Mouse (Mus musculus): ENCODE data around the gene Lrrc8d. TPM values are rescaled to one million over a fixed set of nuclear protein-coding genes. Genes with fewer than 3 reads are reported as not detected.
A peak's percentile ranks its signal among the peaks of the same experiment; 100 is the strongest.

The Lrrc8d gene
- 22.2 TPM in 2 replicates for polyA plus RNA-seq (2016; fragmentation: Nextera tagmentation; extraction: Ambion mirVana)

DNA sequence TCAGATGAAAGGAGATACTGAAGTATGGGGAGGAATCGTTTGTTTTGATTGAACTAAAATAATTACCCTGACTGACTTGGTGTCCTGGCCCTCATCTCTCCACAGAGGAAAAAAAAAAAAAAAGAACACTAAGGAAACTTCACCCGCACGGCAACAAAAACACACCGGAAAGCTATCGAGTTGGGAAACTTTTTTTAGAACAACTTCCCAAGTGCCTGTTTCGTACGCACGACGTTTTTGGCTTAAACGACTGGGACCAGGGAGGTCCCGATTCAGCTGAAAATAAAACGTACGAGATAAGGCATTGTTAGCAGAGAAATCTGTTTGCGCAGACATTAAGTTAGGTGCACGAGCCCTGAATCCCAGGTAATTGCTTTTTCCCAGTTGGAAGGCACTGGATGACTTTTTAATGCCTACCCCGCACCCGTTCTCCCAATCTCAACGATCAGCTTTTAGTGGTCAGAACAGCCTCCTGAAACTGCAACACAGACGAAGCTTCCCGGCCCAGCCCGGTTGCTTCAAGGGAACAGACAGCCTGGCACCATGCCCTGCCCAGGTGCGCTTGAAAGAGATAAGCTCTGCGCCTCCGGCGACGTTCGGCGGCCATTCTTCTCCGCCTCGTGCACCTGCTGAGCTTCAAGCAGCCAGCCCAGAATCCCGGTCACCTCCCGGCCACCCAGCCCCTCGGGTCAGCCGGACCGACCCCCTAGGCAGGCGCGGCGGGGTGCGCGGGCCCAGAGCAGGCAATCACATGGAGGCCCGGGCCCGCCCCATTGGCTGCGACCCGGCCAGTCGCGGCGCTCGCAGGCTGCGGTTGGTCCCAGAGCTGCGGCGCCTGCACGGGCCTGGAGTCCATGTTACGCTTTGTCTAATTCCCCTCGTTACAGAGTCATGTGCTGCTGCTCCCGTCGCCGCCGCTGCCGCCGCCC, at the start of gene Lrrc8d:
TSS of gene Lrrc8d (plus strand) at position 829 of the 929 bp plus-strand sequence.
- peaks cover 10% of the 10 kb centered on the region; the same call in 1 of the 2 replicates for H3K27me3 ChIP-seq (replicated peaks; ENCODE audit: low read depth, poor library complexity, severe bottlenecking)
- H3K9me3 ChIP-seq = no peaks in the 10 kb centered on the region
- peak within 1 kb of the TSS; percentile 73 for H3K4me3 ChIP-seq
- peak; percentile 93 for DNase-seq (ENCODE audit: low spot score)
- peaks cover 42% of the 10 kb centered on the region for H3K4me1 ChIP-seq
- peak within 1 kb of the TSS; percentile 98 for H3K27ac ChIP-seq (replicated peaks)
- WGBS = 2% methylated on average over 60 of the region's 60 CpGs
- H3K36me3 ChIP-seq (replicated peaks) = peaks cover 20% of the 10 kb centered on the region

DNA sequence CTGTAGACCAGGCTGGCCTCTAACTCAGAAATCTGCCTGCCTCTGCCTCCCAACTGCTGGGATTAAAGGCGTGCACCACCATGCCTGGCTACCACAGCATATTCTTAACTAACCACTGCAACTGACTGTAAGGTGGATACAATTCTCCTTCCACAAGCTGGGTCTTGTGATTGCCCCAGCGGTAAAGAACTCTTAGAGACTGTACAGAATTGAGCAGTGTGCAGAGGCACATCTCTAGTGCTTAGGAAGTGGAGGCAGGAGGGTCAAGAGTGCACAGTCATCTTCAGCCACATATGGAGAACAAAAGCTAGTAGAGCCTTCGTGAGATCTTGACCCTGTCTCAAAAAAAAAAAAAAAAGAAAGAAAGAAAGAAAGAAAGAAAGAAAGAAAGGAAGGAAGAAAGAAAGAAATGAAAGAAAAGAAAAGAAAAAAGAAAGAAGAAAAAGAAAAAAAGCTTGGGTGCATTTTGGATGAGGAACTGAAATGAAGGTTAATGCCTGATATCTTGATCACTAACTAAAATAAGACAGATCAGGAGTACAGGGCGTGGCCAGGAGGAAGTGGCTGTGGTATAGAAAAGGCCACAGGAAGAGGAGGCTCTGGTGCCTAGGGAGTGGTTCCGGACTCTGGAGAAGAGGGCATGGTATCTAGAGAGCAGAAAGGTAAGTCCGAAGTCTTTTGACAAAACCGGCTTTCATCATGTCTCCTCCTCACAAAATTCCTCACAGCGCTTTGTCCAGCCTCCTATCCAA, 48.9 kb upstream of the Lrrc8d start:
- peaks cover 31% of the 10 kb centered on the region for H3K4me1 ChIP-seq
- 89% methylated on average over 8 of the region's 8 CpGs for WGBS
- H3K9me3 ChIP-seq = no peaks in the 10 kb centered on the region
- no peaks in the 10 kb centered on the region for H3K36me3 ChIP-seq (replicated peaks)
- H3K4me3 ChIP-seq = no peak overlapping the region
- H3K27ac ChIP-seq (replicated peaks) = no peak overlapping the region
- DNase-seq (ENCODE audit: low spot score) = no peak
- H3K27me3 ChIP-seq (replicated peaks; ENCODE audit: low read depth, poor library complexity, severe bottlenecking) = peaks cover 9% of the 10 kb centered on the region; the same call in 1 of the 2 replicates

DNA sequence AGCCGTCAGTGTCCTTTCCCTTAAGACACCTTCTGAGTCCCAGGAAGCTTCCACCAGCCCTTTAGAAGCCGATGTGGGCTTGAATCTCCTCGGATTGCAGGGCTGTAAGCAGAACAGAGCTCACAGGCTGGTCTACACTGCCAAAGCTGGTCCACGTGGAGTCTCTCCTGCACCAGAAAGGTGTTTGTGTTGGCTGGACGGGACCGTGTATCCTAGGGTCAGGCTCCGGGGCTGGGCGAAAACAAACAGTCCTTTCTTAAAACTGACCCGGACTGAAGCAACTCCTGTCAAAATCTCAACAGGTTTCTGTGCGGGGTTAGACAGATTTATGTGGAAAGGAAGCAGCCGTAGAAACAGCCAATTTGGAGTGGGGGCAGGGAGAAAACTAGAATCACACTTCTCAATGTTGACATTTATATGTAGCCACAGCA, 48.2 kb upstream of the Lrrc8d start:
- Histone ChIP-seq H3K4me1 (peaks cover 31% of the 10 kb centered on the region), H3K4me3 (no peak overlapping the region), H3K27me3 (replicated peaks; ENCODE audit: low read depth, poor library complexity, severe bottlenecking) (peaks cover 9% of the 10 kb centered on the region; the same call in 1 of the 2 replicates), H3K9me3 (no peaks in the 10 kb centered on the region), H3K27ac (replicated peaks) (0 out of 2 replicates have a peak overlapping the region, but pooled peaks have one; percentile 40), H3K36me3 (replicated peaks) (no peaks in the 10 kb centered on the region)
- DNase-seq (ENCODE audit: low spot score) = no peak
- 49% methylated on average over 11 of the region's 11 CpGs for WGBS

DNA sequence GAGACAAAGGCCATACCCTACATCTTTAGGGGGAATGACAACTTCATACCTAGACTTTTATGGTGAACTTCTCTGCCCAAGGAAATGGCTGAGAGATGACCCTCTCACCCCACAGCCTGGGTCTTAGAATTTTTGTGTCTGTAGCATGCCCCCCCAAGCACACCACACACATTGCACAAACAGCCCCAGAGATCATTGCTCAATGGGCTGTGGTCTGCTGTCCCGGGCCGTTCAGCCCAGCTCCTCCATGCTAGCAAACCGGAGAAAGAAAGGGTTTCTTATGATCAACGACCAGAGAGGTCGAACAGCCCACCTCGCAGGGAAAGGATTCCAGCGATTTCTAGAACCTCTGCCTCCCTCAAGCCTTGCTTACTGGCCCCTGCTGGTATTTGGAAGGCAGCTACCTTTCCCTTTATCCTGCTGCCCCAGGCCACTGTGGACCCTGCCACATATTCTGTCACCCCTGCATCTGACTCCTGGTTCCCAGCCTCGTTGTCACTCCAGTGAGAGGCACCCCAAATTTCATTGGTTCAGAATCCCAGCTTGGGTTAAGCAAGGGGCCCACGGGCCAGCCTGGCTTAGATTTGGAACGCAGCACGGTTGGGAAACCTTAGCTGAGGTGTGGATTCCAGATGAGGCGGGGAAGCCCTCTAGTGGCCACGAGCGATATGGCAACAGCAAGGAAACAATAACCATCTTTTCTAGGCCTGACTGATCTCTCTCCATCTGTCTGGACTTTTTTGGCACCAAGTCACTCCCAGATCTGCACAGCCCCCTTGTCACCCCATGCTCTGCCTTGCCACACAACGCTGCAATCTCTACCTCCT, 45.3 kb upstream of the Lrrc8d start:
- Histone ChIP-seq H3K27me3 (replicated peaks; ENCODE audit: low read depth, poor library complexity, severe bottlenecking) (peaks cover 9% of the 10 kb centered on the region; the same call in 1 of the 2 replicates), H3K27ac (replicated peaks) (peak overlapping the region; percentile 14; the same call in 1 of the 2 replicates), H3K4me1 (peaks cover 23% of the 10 kb centered on the region), H3K9me3 (no peaks in the 10 kb centered on the region), H3K4me3 (no peak overlapping the region), H3K36me3 (replicated peaks) (no peaks in the 10 kb centered on the region)
- 28% methylated on average over 15 of the region's 15 CpGs for WGBS
- peak; percentile 85 for DNase-seq (ENCODE audit: low spot score)

DNA sequence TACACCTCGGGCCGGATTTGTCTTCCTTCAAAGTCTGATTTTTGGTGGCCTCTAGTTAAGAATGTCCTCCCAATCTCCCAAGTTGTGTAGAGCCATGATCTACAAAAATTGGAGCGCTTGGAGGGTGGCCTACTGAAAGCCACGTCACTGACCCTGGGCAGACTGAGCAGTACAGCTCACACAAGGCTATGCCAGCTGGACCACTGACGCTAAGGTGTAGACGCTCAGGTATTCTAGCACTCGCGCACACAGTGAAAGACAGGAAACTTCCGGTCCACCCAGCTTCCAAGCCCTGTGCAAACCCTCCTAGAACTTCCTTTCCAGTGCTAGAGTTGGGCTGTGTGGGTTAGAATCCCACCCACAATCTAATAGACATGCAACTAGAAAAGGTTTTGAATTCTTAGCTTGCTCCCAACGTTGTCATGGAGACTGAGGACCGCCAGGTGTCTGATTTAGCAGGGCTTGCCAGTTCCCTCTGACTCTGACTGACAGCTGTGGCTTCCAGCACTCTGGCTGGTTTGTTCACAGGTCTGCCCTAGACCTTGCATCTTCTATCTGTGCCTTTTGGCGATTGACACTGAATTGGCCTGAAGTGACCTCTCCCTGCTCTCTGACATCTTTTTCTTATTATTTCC, 44.6 kb upstream of the Lrrc8d start:
- no peaks in the 10 kb centered on the region for H3K9me3 ChIP-seq
- no peaks in the 10 kb centered on the region for H3K36me3 ChIP-seq (replicated peaks)
- peak; percentile 30 for DNase-seq (ENCODE audit: low spot score)
- WGBS = 65% methylated on average over 12 of the region's 12 CpGs
- H3K27me3 ChIP-seq (replicated peaks; ENCODE audit: low read depth, poor library complexity, severe bottlenecking) = peaks cover 9% of the 10 kb centered on the region; the same call in 1 of the 2 replicates
- H3K27ac ChIP-seq (replicated peaks) = peak overlapping the region; percentile 14; the same call in 1 of the 2 replicates
- peaks cover 21% of the 10 kb centered on the region for H3K4me1 ChIP-seq
- H3K4me3 ChIP-seq = no peak overlapping the region

DNA sequence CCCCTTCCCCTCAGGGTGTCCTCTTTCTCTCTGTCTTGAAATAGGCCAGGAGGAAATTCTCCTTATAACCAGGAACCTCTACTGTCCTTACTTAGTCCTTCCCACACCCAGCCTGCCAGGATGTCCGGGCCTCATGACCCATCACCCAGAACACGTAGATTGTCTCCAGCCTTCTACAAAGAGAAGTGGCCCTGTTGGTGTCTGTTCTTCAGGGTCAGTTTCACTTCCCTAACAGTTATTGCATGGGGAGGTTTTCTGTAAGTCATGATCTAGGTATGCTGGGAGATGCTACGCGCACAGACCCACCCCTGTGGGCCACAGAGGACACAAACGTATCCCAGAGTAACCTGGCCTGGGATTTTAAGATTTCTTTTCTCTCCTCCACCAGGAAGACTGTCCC, 37.9 kb upstream of the Lrrc8d start:
- Histone ChIP-seq H3K9me3 (no peaks in the 10 kb centered on the region), H3K4me1 (peaks cover 3% of the 10 kb centered on the region; the same call in 1 of the 2 replicates), H3K36me3 (replicated peaks) (no peaks in the 10 kb centered on the region), H3K4me3 (no peak overlapping the region), H3K27ac (replicated peaks) (no peak overlapping the region), H3K27me3 (replicated peaks; ENCODE audit: low read depth, poor library complexity, severe bottlenecking) (no peaks in the 10 kb centered on the region)
- DNase-seq (ENCODE audit: low spot score) = no peak
- 89% methylated on average over 5 of the region's 5 CpGs for WGBS

DNA sequence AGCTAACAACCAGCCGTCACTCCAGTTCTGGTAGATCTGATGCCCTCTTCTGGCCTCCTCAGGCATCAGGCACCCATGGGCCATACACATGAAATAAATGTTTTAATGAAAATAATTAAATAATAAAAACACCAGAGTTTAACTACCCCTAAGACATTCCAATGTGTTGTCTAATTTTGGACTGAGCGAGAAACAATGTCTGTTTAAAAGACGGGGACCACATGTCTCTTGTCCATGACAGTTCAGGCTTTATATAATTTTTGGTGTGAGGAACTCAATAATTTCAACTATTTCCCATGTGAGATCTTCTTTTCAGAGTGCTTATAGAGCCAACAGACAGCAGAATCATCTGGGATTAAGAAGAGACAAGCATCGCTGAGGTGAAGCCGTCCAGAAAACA, 32.8 kb upstream of the Lrrc8d start:
- no peaks in the 10 kb centered on the region for H3K4me1 ChIP-seq
- H3K9me3 ChIP-seq = no peaks in the 10 kb centered on the region
- H3K27ac ChIP-seq (replicated peaks) = no peak overlapping the region
- H3K4me3 ChIP-seq = no peak overlapping the region
- 95% methylated on average over 5 of the region's 5 CpGs for WGBS
- no peaks in the 10 kb centered on the region for H3K36me3 ChIP-seq (replicated peaks)
- H3K27me3 ChIP-seq (replicated peaks; ENCODE audit: low read depth, poor library complexity, severe bottlenecking) = no peaks in the 10 kb centered on the region
- no peak for DNase-seq (ENCODE audit: low spot score)

DNA sequence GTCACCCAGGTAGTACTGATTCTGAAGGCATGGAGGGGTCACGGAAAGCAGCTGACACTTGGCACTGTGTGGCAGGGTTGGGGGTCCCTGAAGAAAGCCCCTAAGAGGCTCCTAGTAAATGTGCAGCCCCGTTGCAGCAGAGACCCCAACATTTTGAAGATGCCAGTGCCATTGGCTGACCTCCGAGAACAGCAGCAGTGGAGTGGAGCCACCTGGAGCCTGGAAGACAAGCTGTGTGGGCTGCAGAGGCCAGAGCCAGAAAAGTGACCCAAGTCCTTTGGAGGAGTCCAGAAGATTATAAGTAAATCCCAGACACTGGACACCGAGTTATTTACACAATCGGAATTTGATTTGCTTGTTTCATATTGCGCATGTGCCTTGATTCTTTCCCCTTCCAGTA, 32.4 kb upstream of the Lrrc8d start:
- H3K27me3 ChIP-seq (replicated peaks; ENCODE audit: low read depth, poor library complexity, severe bottlenecking) = no peaks in the 10 kb centered on the region
- no peak overlapping the region for H3K27ac ChIP-seq (replicated peaks)
- no peaks in the 10 kb centered on the region for H3K9me3 ChIP-seq
- H3K4me1 ChIP-seq = peaks cover 1% of the 10 kb centered on the region; the same call in 1 of the 2 replicates
- 87% methylated on average over 6 of the region's 6 CpGs for WGBS
- no peak overlapping the region for H3K4me3 ChIP-seq
- DNase-seq (ENCODE audit: low spot score) = no peak
- H3K36me3 ChIP-seq (replicated peaks) = no peaks in the 10 kb centered on the region

DNA sequence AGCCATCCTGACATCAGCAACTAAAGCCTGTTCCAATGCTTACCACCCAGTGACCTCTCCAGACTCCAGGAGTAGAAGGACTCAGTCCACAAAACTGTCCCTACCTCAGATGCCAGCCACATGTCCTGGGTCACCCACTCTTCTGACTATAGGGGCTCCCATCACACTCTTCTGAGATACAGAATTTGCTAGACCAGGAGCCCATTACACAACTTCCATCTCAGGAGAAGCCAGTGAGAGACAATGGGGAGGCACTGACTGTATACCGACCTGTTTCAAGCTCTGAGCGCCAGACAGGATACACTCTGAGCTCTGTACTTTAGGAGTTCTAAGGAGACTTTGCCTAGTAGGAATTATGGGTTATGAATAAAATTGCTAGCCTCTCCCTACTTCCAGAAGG, 30.7 kb upstream of the Lrrc8d start:
- Histone ChIP-seq H3K27me3 (replicated peaks; ENCODE audit: low read depth, poor library complexity, severe bottlenecking) (no peaks in the 10 kb centered on the region), H3K9me3 (no peaks in the 10 kb centered on the region), H3K4me1 (peaks cover 7% of the 10 kb centered on the region; the same call in 1 of the 2 replicates), H3K4me3 (no peak overlapping the region), H3K36me3 (replicated peaks) (no peaks in the 10 kb centered on the region), H3K27ac (replicated peaks) (no peak overlapping the region)
- 96% methylated on average over 2 of the region's 2 CpGs for WGBS
- no peak for DNase-seq (ENCODE audit: low spot score)

DNA sequence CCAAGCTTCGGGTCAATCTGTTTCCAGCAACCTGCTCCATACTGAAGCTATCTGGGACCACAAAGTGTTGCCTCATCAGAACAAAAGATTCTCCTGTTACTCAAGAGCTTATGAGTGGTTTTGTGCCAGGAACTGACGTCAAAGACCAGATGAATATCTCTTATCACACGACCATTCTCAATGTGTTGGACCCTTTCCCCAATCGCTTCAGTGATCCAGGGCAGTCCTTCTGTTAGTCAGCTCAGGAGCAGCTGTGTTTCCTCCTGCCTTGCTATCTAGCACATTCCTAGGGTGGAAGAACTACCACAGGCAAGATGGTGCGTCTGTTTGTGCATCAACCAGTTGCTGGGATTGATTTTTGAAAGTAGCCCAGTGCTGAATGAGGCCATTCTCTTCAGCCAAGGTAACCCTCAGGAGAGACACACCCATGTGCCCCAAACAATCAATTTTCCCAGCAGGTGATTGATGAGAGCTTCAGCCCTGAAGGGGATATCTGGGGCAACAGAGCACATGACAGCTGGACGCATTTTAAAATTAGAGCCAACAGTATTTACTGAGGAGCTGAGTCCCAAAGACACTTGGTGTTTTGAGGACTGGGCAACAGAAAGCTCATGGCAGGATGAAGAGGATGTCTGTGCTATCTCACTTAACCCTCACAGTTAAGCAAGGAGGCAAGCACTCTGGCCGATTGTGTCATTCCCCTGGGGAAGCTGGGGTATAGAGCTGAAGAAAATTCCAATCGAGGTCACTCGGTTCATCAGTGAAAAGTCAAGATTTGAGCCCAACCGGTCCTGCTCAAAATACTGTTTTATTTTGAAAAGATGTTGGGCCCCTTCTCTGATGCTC, 30.0 kb upstream of the Lrrc8d start:
- Histone ChIP-seq H3K4me3 (no peak overlapping the region), H3K36me3 (replicated peaks) (no peaks in the 10 kb centered on the region), H3K9me3 (no peaks in the 10 kb centered on the region), H3K4me1 (peaks cover 9% of the 10 kb centered on the region; the same call in 1 of the 2 replicates), H3K27ac (replicated peaks) (no peak overlapping the region), H3K27me3 (replicated peaks; ENCODE audit: low read depth, poor library complexity, severe bottlenecking) (no peaks in the 10 kb centered on the region)
- no peak for DNase-seq (ENCODE audit: low spot score)
- WGBS = 69% methylated on average over 10 of the region's 10 CpGs

DNA sequence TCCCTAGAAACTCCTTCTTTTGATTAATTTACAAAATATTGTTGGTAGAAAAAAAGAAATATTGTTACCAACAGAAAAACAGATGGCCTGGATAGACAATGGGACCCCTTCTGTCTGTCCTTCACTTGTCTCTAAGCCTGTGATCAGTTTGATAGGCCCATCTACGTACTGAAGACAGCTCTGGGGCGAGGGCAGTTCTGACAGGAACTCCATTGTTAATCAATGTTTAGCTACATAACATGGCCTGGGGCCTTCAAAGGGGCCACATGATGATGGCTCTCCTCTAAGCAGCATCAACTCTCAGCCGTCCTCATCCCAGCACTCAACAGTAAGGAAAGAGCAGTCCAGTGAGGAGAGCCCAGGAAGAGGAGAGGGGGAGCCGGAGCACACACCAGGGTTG, 27.4 kb upstream of the Lrrc8d start:
- Histone ChIP-seq H3K36me3 (replicated peaks) (no peaks in the 10 kb centered on the region), H3K4me1 (peaks cover 14% of the 10 kb centered on the region), H3K27ac (replicated peaks) (no peak overlapping the region), H3K4me3 (no peak overlapping the region), H3K9me3 (no peaks in the 10 kb centered on the region), H3K27me3 (replicated peaks; ENCODE audit: low read depth, poor library complexity, severe bottlenecking) (no peaks in the 10 kb centered on the region)
- 35% methylated on average over 4 of the region's 4 CpGs for WGBS
- DNase-seq (ENCODE audit: low spot score) = no peak
